Mouse (Mus musculus): Measurements from ENCODE around the gene Prr15l. TPM values are rescaled to one million over a fixed set of nuclear protein-coding genes. Genes with fewer than 3 reads are reported as not detected.

Prr15l gene
- polyA plus RNA-seq, 1 experiment: 137 TPM

DNA sequence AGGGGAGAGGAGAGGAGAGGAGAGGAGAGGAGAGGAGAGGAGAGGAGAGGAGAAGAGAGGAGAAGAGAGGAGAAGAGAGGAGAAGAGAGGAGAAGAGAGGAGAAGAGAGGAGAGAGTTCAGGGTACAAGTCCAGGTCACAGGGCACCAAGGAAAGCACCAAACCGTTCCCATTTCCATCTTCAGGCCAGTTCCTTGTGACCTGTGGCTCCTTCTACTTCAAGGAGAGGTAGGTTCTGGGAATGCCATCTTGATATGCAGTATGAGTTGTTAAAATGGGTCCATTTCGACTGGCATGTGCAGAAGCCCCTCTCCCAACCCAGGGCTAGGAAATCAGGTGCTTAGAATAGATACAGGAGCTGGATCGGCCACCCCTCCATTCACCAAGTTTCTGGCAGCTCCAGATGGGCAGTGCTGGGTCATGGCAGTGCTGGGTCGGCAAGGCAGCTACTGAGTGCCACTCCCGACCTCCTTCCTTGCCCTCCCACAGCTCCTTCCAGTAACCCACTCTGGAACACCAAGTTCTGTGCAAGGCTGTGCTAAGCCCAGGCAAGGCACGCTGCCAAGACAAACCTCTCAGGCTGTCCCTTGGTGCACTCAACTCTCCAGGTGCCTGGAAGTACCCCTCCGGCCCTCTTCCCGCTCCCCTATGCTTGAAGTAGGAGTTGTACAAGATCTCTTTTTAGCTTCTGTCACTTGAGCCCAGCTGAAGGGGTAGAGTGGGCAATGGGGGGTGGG is 3.6 kb downstream of the Prr15l start:
- 0 out of 2 replicates have a peak, but pooled peaks have one; percentile 12 for TF ChIP-seq POLR2A (IDR thresholded peaks at IDR 0.05; ENCODE audit: low read depth, low read length)
- TF ChIP-seq CTCF (IDR thresholded peaks at IDR 0.05; ENCODE audit: extremely low read depth, insufficient read length, insufficient replicate concordance, low read depth, low read length): no peak
- H3K4me1 ChIP-seq (ENCODE audit: control insufficient read depth, insufficient read depth, insufficient read length, low read length): peaks cover 18% of the 10 kb centered on the region
- H3K4me3 ChIP-seq (ENCODE audit: low read depth, low read length): peak overlapping the region; percentile 84
- WGBS: 13% methylated on average over 8 of the region's 8 CpGs
- H3K27ac ChIP-seq (ENCODE audit: insufficient read depth, low read depth, low read length): peak overlapping the region; percentile 98
- H3K36me3 ChIP-seq (ENCODE audit: control insufficient read depth, insufficient read depth, low read length): peaks cover 40% of the 10 kb centered on the region
- H3K27me3 ChIP-seq (ENCODE audit: control insufficient read depth, insufficient read depth, low read length): no peaks in the 10 kb centered on the region

DNA sequence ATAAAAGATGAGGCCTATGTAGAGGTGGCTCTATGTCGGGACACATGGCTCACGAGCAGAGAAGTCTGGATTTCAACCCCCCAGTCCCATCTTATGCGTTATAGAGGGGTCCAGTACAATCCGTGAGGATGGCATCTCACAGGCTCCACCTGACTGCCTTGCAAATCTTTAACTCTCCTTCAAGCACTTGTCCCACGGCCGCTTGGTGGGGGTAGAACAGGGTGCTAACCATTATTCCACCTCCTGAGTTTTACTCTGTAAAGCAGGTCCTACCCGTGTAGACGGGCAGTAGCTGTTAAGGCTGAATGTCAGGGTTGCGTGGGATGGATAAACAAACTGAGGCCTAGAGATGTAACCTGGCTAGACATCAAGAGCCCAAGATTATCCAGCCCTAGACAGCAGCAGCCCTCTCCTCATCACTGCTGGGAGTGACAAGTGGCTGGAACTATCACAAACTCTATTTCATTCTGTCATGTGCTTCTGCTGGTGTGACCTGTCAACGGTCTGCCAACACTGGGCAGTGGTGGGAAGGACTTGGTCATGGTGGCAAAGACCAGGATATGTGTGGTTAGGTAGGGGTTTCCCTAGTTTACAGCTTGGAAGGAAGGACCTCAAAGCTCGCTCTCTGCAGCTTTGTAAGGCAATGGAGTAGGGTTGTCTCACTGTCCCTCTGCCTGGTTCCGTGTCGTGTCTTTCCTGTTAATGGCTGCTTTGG is 5.8 kb downstream of the Prr15l start:
- no peak for TF ChIP-seq POLR2A (IDR thresholded peaks at IDR 0.05; ENCODE audit: low read depth, low read length)
- TF ChIP-seq CTCF (IDR thresholded peaks at IDR 0.05; ENCODE audit: extremely low read depth, insufficient read length, insufficient replicate concordance, low read depth, low read length): no peak
- Histone ChIP-seq H3K4me1 (ENCODE audit: control insufficient read depth, insufficient read depth, insufficient read length, low read length) (peaks cover 21% of the 10 kb centered on the region), H3K27ac (ENCODE audit: insufficient read depth, low read depth, low read length) (peak overlapping the region; percentile 92), H3K4me3 (ENCODE audit: low read depth, low read length) (peak overlapping the region; percentile 52), H3K27me3 (ENCODE audit: control insufficient read depth, insufficient read depth, low read length) (no peaks in the 10 kb centered on the region), H3K36me3 (ENCODE audit: control insufficient read depth, insufficient read depth, low read length) (peaks cover 51% of the 10 kb centered on the region)
- 41% methylated on average over 13 of the region's 13 CpGs for WGBS

DNA sequence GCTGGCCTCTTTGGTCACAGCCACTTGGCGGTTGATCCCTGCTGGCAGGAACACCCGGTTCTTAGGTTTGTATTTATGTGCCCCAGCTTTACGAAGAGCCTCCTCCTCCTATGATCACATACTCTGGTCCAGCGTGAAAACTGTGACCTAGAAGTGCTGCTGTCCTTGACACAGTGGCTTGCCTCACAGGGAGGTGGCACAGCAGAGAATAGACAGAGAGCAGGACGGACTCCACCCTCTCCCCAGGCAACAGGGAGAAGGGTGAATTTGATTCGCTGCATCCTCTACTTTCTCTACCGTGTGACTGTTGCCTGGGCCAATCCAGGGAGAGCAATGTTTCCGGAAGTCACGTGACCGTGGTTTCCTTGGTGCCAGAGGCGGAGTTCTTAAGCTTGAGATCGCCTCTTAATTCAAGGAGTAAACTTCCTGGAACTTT is 7.0 kb downstream of the Prr15l start:
- TF ChIP-seq CTCF (IDR thresholded peaks at IDR 0.05; ENCODE audit: extremely low read depth, insufficient read length, insufficient replicate concordance, low read depth, low read length) (no peak), POLR2A (IDR thresholded peaks at IDR 0.05; ENCODE audit: low read depth, low read length) (peak; percentile 70)
- peak overlapping the region; percentile 99 for H3K27ac ChIP-seq (ENCODE audit: insufficient read depth, low read depth, low read length)
- H3K36me3 ChIP-seq (ENCODE audit: control insufficient read depth, insufficient read depth, low read length): peaks cover 62% of the 10 kb centered on the region
- 9% methylated on average over 12 of the region's 12 CpGs for WGBS
- no peaks in the 10 kb centered on the region for H3K27me3 ChIP-seq (ENCODE audit: control insufficient read depth, insufficient read depth, low read length)
- peak overlapping the region; percentile 52 for H3K4me3 ChIP-seq (ENCODE audit: low read depth, low read length)
- H3K4me1 ChIP-seq (ENCODE audit: control insufficient read depth, insufficient read depth, insufficient read length, low read length): peaks cover 31% of the 10 kb centered on the region

GRCm38 (mm10) chr11:96935872-96936650 is 8.2 kb downstream of the Prr15l start:
- peaks cover 66% of the 10 kb centered on the region for H3K36me3 ChIP-seq (ENCODE audit: control insufficient read depth, insufficient read depth, low read length)
- no peaks in the 10 kb centered on the region for H3K27me3 ChIP-seq (ENCODE audit: control insufficient read depth, insufficient read depth, low read length)
- H3K27ac ChIP-seq (ENCODE audit: insufficient read depth, low read depth, low read length): peak overlapping the region; percentile 99
- TF ChIP-seq CTCF (IDR thresholded peaks at IDR 0.05; ENCODE audit: extremely low read depth, insufficient read length, insufficient replicate concordance, low read depth, low read length) (no peak), POLR2A (IDR thresholded peaks at IDR 0.05; ENCODE audit: low read depth, low read length) (0 out of 2 replicates have a peak, but pooled peaks have one; percentile 17)
- H3K4me3 ChIP-seq (ENCODE audit: low read depth, low read length): peak overlapping the region; percentile 34; the same call in 1 of the 2 replicates
- 22% methylated on average over 9 of the region's 9 CpGs for WGBS
- peaks cover 39% of the 10 kb centered on the region for H3K4me1 ChIP-seq (ENCODE audit: control insufficient read depth, insufficient read depth, insufficient read length, low read length)

- H3K4me1 ChIP-seq (ENCODE audit: control insufficient read depth, insufficient read depth, insufficient read length, low read length): peaks cover 39% of the 10 kb centered on the region
- H3K36me3 ChIP-seq (ENCODE audit: control insufficient read depth, insufficient read depth, low read length): peaks cover 56% of the 10 kb centered on the region
- no peak overlapping the region for H3K4me3 ChIP-seq (ENCODE audit: low read depth, low read length)
- TF ChIP-seq CTCF (IDR thresholded peaks at IDR 0.05; ENCODE audit: extremely low read depth, insufficient read length, insufficient replicate concordance, low read depth, low read length) (peak; percentile 82), POLR2A (IDR thresholded peaks at IDR 0.05; ENCODE audit: low read depth, low read length) (0 out of 2 replicates have a peak, but pooled peaks have one; percentile 10)
- H3K27ac ChIP-seq (ENCODE audit: insufficient read depth, low read depth, low read length): peak overlapping the region; percentile 99
- no peaks in the 10 kb centered on the region for H3K27me3 ChIP-seq (ENCODE audit: control insufficient read depth, insufficient read depth, low read length)
- 12% methylated on average over 10 of the region's 10 CpGs for WGBS
Measured at GRCm38 (mm10) chr11:96937549-96938425, 9.9 kb downstream of the Prr15l start.

- H3K27me3 ChIP-seq (ENCODE audit: control insufficient read depth, insufficient read depth, low read length): no peaks in the 10 kb centered on the region
- WGBS: 22% methylated on average over 6 of the region's 6 CpGs
- TF ChIP-seq POLR2A (IDR thresholded peaks at IDR 0.05; ENCODE audit: low read depth, low read length) (no peak), CTCF (IDR thresholded peaks at IDR 0.05; ENCODE audit: extremely low read depth, insufficient read length, insufficient replicate concordance, low read depth, low read length) (no peak)
- H3K4me1 ChIP-seq (ENCODE audit: control insufficient read depth, insufficient read depth, insufficient read length, low read length): peaks cover 41% of the 10 kb centered on the region
- peaks cover 51% of the 10 kb centered on the region for H3K36me3 ChIP-seq (ENCODE audit: control insufficient read depth, insufficient read depth, low read length)
- peak overlapping the region; percentile 99 for H3K27ac ChIP-seq (ENCODE audit: insufficient read depth, low read depth, low read length)
- no peak overlapping the region for H3K4me3 ChIP-seq (ENCODE audit: low read depth, low read length)
Measured at GRCm38 (mm10) chr11:96938426-96938800, 10.5 kb downstream of the Prr15l start.

Data from small intestine, adult 2 months (tissue).